Mouse (Mus musculus): ENCODE results near the gene Alad. TPM values are rescaled to one million over a fixed set of nuclear protein-coding genes. Genes with fewer than 3 reads are reported as not detected.
"Not testable (repeated sequence)": the region's sequence is repeated elsewhere in the genome, so short reads cannot be mapped to it uniquely, and the experiment has no call there.

Gene Alad
- polyA plus RNA-seq, 1 experiment, result 64.4 TPM

DNA sequence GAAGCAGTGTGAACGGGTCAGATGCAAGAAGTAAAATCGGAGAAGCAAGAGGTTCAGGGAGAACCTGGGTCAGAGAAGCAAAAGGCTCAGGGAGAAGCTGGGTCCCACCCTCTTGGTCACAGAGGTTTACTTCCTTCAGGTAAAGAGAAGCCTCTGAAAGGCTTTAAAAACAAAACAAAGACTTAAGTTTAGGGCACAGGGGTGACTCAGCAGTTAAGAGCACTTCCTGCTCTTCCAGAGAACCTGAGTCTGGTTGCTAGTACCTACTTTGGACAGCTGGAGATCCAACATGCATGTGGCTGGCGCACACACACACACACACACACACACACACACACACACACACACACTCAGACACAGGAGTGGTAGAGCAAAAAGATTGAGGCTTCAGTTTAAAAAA lies 34.8 kb downstream of the Alad start:
- TF ChIP-seq POLR2A (IDR thresholded peaks at IDR 0.05; ENCODE audit: borderline replicate concordance, insufficient read depth, low read length), result no peak
- no peak for TF ChIP-seq CTCF (IDR thresholded peaks at IDR 0.05; ENCODE audit: borderline replicate concordance, insufficient read depth, low read depth, low read length)
- Histone ChIP-seq H3K4me1 (ENCODE audit: control insufficient read depth, insufficient read depth, low read length) (no peaks in the 10 kb centered on the region), H3K4me3 (replicated peaks; ENCODE audit: insufficient read depth, low read depth, low read length) (no peak overlapping the region), H3K27ac (ENCODE audit: insufficient read depth, low read length) (no peak overlapping the region), H3K27me3 (ENCODE audit: control insufficient read depth, insufficient read depth, low read length) (no peaks in the 10 kb centered on the region)
- DNase-seq, result no peak
- 87% methylated on average over 3 of the region's 3 CpGs for WGBS

DNA sequence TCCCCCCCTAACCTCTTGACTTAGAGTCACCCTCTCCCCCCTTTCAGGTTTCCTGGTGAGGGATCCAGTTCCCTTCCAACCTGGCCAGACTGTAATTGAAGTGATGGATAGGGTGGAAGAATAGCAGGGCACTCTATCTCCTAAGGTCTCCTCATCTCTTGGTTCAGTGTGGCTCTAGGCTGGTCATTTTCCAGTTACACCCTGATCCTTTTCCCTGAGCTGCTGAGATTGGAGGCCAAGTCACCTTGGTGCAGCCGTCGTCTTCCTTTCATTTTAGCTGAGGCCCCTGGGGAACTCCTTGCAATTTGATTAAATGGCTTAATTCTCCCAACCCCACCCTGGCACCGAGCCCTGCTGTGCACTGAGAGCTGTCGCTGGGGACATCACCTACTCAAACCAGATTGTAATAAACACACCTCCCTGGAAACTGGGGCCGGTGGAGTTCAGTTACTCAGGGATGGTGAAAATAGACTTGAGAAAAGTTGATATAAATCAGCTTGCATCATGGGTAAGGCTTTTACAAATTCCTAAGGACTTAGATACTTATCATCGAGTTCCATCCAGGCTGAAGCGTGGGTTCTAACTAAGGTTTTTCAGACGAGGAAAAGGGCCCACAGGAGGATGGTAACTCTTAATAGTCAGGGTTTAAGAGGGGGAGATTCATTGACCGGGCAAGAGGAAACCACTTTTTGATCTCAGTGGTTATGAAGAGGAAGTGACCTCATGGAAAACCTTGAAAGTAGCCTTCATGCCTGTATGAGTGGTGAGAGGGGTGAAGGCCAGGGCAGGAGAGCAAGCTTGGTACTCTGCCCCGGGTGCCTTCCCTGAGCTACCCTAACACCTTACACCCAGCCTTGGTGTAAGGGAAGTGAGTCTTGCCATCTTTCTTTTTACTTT lies 38.8 kb downstream of the Alad start:
- no peak for DNase-seq
- TF ChIP-seq POLR2A (IDR thresholded peaks at IDR 0.05; ENCODE audit: borderline replicate concordance, insufficient read depth, low read length), result no peak
- no peak for TF ChIP-seq CTCF (IDR thresholded peaks at IDR 0.05; ENCODE audit: borderline replicate concordance, insufficient read depth, low read depth, low read length)
- no peak overlapping the region for H3K4me3 ChIP-seq (replicated peaks; ENCODE audit: insufficient read depth, low read depth, low read length)
- 59% methylated on average over 10 of the region's 10 CpGs for WGBS
- H3K4me1 ChIP-seq (ENCODE audit: control insufficient read depth, insufficient read depth, low read length), result 0 out of 2 replicates have a peak, but pooled peaks cover 3% of the 10 kb centered on the region
- no peaks in the 10 kb centered on the region for H3K27me3 ChIP-seq (ENCODE audit: control insufficient read depth, insufficient read depth, low read length)
- no peak overlapping the region for H3K27ac ChIP-seq (ENCODE audit: insufficient read depth, low read length)

DNA sequence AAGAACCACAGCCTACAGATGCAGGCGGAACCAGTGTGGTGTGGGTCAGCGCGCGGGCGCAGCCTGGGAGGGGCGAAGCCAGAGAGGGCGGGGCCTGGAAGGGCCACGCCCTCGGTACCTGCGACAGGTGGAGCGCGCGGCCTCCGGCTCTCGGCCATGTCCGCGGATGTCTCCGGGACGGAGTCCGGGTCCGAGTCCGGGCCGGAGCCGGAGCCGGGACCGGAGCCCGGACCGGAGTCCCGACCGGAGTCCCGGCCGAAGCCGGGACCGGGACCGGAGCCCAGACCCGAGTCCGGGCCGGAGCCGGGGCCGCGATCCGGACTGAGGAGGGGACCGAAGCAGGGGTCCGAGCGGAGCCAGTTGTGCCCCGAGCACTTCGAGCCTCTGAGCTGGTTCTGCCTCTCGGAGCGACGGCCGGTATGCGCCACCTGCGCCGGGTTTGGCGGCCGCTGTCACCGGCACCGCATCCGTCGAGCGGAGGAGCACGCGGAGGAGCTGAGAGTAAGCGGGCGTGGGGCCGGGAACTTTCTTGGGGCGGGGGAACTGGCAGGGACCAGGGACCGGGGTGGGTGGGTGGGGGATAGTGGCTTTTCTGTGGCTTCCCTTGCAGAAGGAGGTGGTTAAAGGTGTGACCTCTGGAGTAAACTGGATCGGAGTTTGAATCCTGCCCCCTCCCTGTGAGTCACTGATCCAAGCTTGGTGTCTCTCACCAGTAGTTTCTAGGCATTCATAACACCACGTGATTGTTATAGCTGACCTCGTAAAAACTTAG lies 39.6 kb downstream of the Alad start, which contains the start of gene Bspry:
TSS of gene Bspry (plus strand) at position 117 of the 772 bp plus-strand sequence.
- peak within 1 kb of the TSS; percentile 63 for H3K4me3 ChIP-seq (replicated peaks; ENCODE audit: insufficient read depth, low read depth, low read length)
- H3K27ac ChIP-seq (ENCODE audit: insufficient read depth, low read length), result no peak within 1 kb of the TSS
- H3K4me1 ChIP-seq (ENCODE audit: control insufficient read depth, insufficient read depth, low read length), result 0 out of 2 replicates have a peak, but pooled peaks cover 3% of the 10 kb centered on the region
- peak; percentile 41 to 43 for DNase-seq
- no peaks in the 10 kb centered on the region for H3K27me3 ChIP-seq (ENCODE audit: control insufficient read depth, insufficient read depth, low read length)
- TF ChIP-seq POLR2A (IDR thresholded peaks at IDR 0.05; ENCODE audit: borderline replicate concordance, insufficient read depth, low read length) (no peak), CTCF (IDR thresholded peaks at IDR 0.05; ENCODE audit: borderline replicate concordance, insufficient read depth, low read depth, low read length) (no peak)
- 3% methylated on average over 71 of the region's 71 CpGs for WGBS

- H3K4me1 ChIP-seq (ENCODE audit: control insufficient read depth, insufficient read depth, low read length); DNase-seq: not testable (repeated sequence)
- WGBS, result 13% methylated on average over 11 of the region's 11 CpGs
These were observed 40.2 kb downstream of the Alad start for GRCm38 (mm10) chr4:62479593-62479936.

DNA sequence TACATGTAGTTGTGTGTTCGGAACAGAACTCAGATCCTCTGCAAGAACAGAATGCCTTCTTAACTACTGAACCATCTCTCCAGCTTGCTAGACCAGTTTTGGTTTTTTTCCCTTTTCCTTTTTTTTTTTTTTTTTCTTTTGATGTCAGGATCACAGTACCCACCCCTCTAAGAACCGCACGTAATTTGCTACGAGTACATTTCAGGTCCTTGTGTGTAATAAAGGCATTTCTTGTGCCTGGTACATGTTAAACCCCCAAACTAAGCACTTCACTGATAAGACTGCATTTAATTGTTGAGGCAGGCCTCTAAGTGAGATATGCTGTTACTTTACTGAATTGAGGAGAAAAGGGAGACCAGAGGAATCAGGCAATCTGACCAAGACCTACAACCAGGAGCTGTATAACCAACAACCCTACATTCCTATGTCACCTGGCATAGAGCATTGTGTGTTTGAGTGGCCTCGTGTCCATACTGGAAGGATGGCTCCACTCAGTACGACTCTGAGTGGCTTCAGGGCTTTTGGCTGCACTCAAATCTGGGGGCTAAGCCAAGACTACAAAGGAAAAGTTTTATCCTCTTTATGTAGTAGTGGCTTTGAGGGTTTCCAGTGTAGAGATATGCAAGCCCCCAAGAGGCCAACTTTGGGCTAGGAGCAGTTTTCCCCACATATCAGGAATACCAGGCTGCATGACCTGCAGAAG lies 42.0 kb downstream of the Alad start:
- no peaks in the 10 kb centered on the region for H3K27me3 ChIP-seq (ENCODE audit: control insufficient read depth, insufficient read depth, low read length)
- no peak for TF ChIP-seq CTCF (IDR thresholded peaks at IDR 0.05; ENCODE audit: borderline replicate concordance, insufficient read depth, low read depth, low read length)
- no peak for TF ChIP-seq POLR2A (IDR thresholded peaks at IDR 0.05; ENCODE audit: borderline replicate concordance, insufficient read depth, low read length)
- 0 out of 2 replicates have a peak, but pooled peaks cover 3% of the 10 kb centered on the region for H3K4me1 ChIP-seq (ENCODE audit: control insufficient read depth, insufficient read depth, low read length)
- H3K27ac ChIP-seq (ENCODE audit: insufficient read depth, low read length), result no peak overlapping the region
- DNase-seq, result no peak
- H3K4me3 ChIP-seq (replicated peaks; ENCODE audit: insufficient read depth, low read depth, low read length), result no peak overlapping the region
- WGBS, result 85% methylated on average over 6 of the region's 6 CpGs

More at GRCm38 (mm10) chr4:62479593-62479936, 40.2 kb downstream of the Alad start:
- not testable (repeated sequence) for H3K27me3 ChIP-seq (ENCODE audit: control insufficient read depth, insufficient read depth, low read length); H3K27ac ChIP-seq (ENCODE audit: insufficient read depth, low read length)
- H3K4me3 ChIP-seq (replicated peaks; ENCODE audit: insufficient read depth, low read depth, low read length), result peak overlapping the region; percentile 63
- TF ChIP-seq CTCF (IDR thresholded peaks at IDR 0.05; ENCODE audit: borderline replicate concordance, insufficient read depth, low read depth, low read length), result peak; percentile 34

GRCm38 (mm10) chr4:62475793-62476192 lies 43.9 kb downstream of the Alad start:
- no peaks in the 10 kb centered on the region for H3K27me3 ChIP-seq (ENCODE audit: control insufficient read depth, insufficient read depth, low read length)
- no peak overlapping the region for H3K27ac ChIP-seq (ENCODE audit: insufficient read depth, low read length)
- 94% methylated on average over 6 of the region's 6 CpGs for WGBS
- no peak overlapping the region for H3K4me3 ChIP-seq (replicated peaks; ENCODE audit: insufficient read depth, low read depth, low read length)
- 0 out of 2 replicates have a peak, but pooled peaks cover 3% of the 10 kb centered on the region for H3K4me1 ChIP-seq (ENCODE audit: control insufficient read depth, insufficient read depth, low read length)
- no peak for TF ChIP-seq POLR2A (IDR thresholded peaks at IDR 0.05; ENCODE audit: borderline replicate concordance, insufficient read depth, low read length)
- TF ChIP-seq CTCF (IDR thresholded peaks at IDR 0.05; ENCODE audit: borderline replicate concordance, insufficient read depth, low read depth, low read length), result no peak
- no peak for DNase-seq

DNA sequence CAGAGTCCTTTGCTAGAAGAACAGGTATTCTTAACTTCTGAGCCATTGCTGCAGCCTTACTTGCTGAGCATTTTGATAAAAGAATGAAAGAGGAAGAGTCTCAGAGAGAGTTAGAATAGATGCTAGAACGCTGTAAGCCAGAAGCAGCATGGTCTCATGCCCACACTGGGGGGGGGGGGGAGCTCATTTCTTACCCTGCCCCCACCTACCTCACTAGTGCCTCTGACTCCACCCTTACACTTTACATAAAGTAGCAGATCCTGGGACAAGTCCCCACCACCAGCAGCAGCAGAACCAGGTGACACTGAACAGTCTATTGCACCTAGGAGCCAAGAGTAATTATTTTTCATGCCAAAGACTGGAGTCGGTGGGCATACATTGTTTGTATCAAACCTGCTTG lies 44.6 kb downstream of the Alad start:
- WGBS, result 81% methylated on average over 2 of the region's 2 CpGs
- Histone ChIP-seq H3K27ac (ENCODE audit: insufficient read depth, low read length) (no peak overlapping the region), H3K4me1 (ENCODE audit: control insufficient read depth, insufficient read depth, low read length) (0 out of 2 replicates have a peak, but pooled peaks cover 3% of the 10 kb centered on the region), H3K27me3 (ENCODE audit: control insufficient read depth, insufficient read depth, low read length) (no peaks in the 10 kb centered on the region), H3K4me3 (replicated peaks; ENCODE audit: insufficient read depth, low read depth, low read length) (no peak overlapping the region)
- no peak for DNase-seq
- TF ChIP-seq POLR2A (IDR thresholded peaks at IDR 0.05; ENCODE audit: borderline replicate concordance, insufficient read depth, low read length), result no peak
- TF ChIP-seq CTCF (IDR thresholded peaks at IDR 0.05; ENCODE audit: borderline replicate concordance, insufficient read depth, low read depth, low read length), result no peak
